Mouse (Mus musculus): ENCODE measurements around the gene Hook2. TPM values are rescaled to one million over a fixed set of nuclear protein-coding genes. Genes with fewer than 3 reads are reported as not detected.

Hook2 gene
- polyA plus RNA-seq, 1 experiment from 2014 or later, result 41.1 TPM

- Histone ChIP-seq H3K36me3 (replicated peaks) (peaks cover 22% of the 10 kb centered on the region), H3K4me3 (no peak overlapping the region), H3K9ac (no peak overlapping the region), H3K27me3 (replicated peaks) (peaks cover 13% of the 10 kb centered on the region), H3K4me2 (no peak overlapping the region), H3K9me3 (no peaks in the 10 kb centered on the region), H3K27ac (no peak overlapping the region), H3K4me1 (peaks cover 74% of the 10 kb centered on the region)
- no peak for ATAC-seq (replicated peaks)
- 31% methylated on average over 7 of the region's 7 CpGs for WGBS
These were observed 15.0 kb upstream of the Hook2 start for GRCm38 (mm10) chr8:84975434-84975833.

- H3K9ac ChIP-seq, result peak overlapping the region; percentile 35; the same call in 1 of the 2 replicates
- H3K4me1 ChIP-seq, result peaks cover 73% of the 10 kb centered on the region
- H3K27ac ChIP-seq, result peak overlapping the region; percentile 22
- 1% methylated on average over 61 of the region's 61 CpGs for WGBS
- peaks cover 22% of the 10 kb centered on the region for H3K36me3 ChIP-seq (replicated peaks)
- peak overlapping the region; percentile 55 for H3K4me3 ChIP-seq
- ATAC-seq (replicated peaks), result peak; percentile 75
- H3K4me2 ChIP-seq, result peak overlapping the region; percentile 100
- H3K27me3 ChIP-seq (replicated peaks), result peaks cover 13% of the 10 kb centered on the region
- H3K9me3 ChIP-seq, result no peaks in the 10 kb centered on the region
These were observed 14.2 kb upstream of the Hook2 start for GRCm38 (mm10) chr8:84976031-84976762.

GRCm38 (mm10) chr8:84976763-84977434 lies 13.5 kb upstream of the Hook2 start:
- Histone ChIP-seq H3K4me3 (peak overlapping the region; percentile 55), H3K4me2 (peak overlapping the region; percentile 100), H3K27me3 (replicated peaks) (peaks cover 13% of the 10 kb centered on the region), H3K9me3 (no peaks in the 10 kb centered on the region), H3K4me1 (peaks cover 67% of the 10 kb centered on the region), H3K36me3 (replicated peaks) (peaks cover 17% of the 10 kb centered on the region), H3K27ac (no peak overlapping the region), H3K9ac (peak overlapping the region; percentile 63)
- 3% methylated on average over 25 of the region's 25 CpGs for WGBS
- ATAC-seq (replicated peaks), result no peak

DNA sequence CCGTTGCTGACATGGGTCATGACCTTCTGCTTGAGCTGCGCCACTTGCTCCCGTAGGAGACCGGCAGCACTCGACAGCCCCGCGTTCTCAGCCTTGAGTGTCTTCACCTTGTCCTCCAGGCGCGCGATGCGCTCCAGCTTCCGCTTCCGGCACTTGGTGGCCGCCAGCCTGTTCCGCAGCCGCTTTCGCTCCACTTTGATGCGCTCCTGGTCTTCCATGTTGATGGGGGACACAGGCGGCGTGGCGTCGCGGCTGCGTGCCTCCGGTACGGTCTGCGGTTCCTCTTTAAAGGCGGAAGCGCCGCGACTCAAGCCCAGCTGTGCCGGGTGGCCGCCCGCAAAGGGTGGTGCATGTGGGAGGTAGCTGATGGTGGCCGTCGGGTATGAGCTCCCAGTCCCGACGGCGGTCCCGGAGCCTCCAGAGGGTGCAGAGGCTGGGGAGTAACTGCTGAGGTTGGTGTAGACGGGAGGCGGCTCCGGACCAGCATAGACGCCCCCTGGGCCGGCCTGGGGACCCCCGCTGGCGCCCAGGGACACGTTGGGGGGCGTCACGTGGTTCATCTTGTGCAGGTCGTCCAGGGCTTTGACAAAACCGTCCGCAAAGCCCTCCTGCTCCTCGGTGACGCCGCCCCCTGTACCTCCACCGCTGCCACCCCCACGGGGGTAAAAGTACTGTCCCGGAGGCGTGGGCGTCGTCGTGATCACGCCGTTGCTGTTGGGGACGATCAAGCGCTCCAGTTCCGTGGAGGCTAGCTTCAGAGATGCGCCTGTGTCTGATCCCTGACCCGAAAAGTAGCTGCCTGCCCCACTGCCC lies 12.8 kb upstream of the Hook2 start:
- peak overlapping the region; percentile 55 for H3K4me3 ChIP-seq
- peak overlapping the region; percentile 63 for H3K9ac ChIP-seq
- ATAC-seq (replicated peaks), result no peak
- H3K4me2 ChIP-seq, result peak overlapping the region; percentile 100
- no peaks in the 10 kb centered on the region for H3K9me3 ChIP-seq
- peaks cover 10% of the 10 kb centered on the region for H3K36me3 ChIP-seq (replicated peaks)
- H3K27ac ChIP-seq, result no peak overlapping the region; the same call in 1 of the 2 replicates
- peaks cover 18% of the 10 kb centered on the region for H3K27me3 ChIP-seq (replicated peaks)
- under 1% methylated on average over 70 of the region's 70 CpGs for WGBS
- H3K4me1 ChIP-seq, result peaks cover 64% of the 10 kb centered on the region

GRCm38 (mm10) chr8:84978248-84978940 lies 12.0 kb upstream of the Hook2 start, which contains the start of gene Junb:
Gene Junb, minus strand, starts transcription at chr8:84978718.
- Histone ChIP-seq H3K36me3 (replicated peaks) (peaks cover 4% of the 10 kb centered on the region; the same call in 1 of the 2 replicates), H3K4me3 (peak within 1 kb of the TSS; percentile 55), H3K4me2 (peak within 1 kb of the TSS; percentile 100), H3K4me1 (peaks cover 64% of the 10 kb centered on the region), H3K27me3 (replicated peaks) (peaks cover 18% of the 10 kb centered on the region), H3K9me3 (no peaks in the 10 kb centered on the region), H3K9ac (peak within 1 kb of the TSS; percentile 63), H3K27ac (peak within 1 kb of the TSS; percentile 64)
- ATAC-seq (replicated peaks), result peak; percentile 41
- under 1% methylated on average over 63 of the region's 63 CpGs for WGBS

GRCm38 (mm10) chr8:84979599-84980421 lies 10.6 kb upstream of the Hook2 start:
- H3K27ac ChIP-seq, result peak overlapping the region; percentile 45

GRCm38 (mm10) chr8:84980622-84981358 lies 9.6 kb upstream of the Hook2 start:
- peak overlapping the region; percentile 30; the same call in 1 of the 2 replicates for H3K9ac ChIP-seq
- peak overlapping the region; percentile 100; the same call in 1 of the 2 replicates for H3K4me2 ChIP-seq
- H3K36me3 ChIP-seq (replicated peaks), result no peaks in the 10 kb centered on the region
- ATAC-seq (replicated peaks), result no peak
- H3K27ac ChIP-seq, result peak overlapping the region; percentile 45
- H3K4me3 ChIP-seq, result no peak overlapping the region
- H3K27me3 ChIP-seq (replicated peaks), result peaks cover 28% of the 10 kb centered on the region
- peaks cover 69% of the 10 kb centered on the region for H3K4me1 ChIP-seq
- no peaks in the 10 kb centered on the region for H3K9me3 ChIP-seq
- WGBS, result 33% methylated on average over 11 of the region's 11 CpGs

More at GRCm38 (mm10) chr8:84979599-84980421, 10.6 kb upstream of the Hook2 start:
- H3K36me3 ChIP-seq (replicated peaks), result no peaks in the 10 kb centered on the region
- H3K9me3 ChIP-seq, result no peaks in the 10 kb centered on the region
- H3K4me2 ChIP-seq, result peak overlapping the region; percentile 100
- 3% methylated on average over 40 of the region's 42 CpGs for WGBS
- peaks cover 28% of the 10 kb centered on the region for H3K27me3 ChIP-seq (replicated peaks)
- H3K4me3 ChIP-seq, result peak overlapping the region; percentile 31
- peak; percentile 34 for ATAC-seq (replicated peaks)
- peaks cover 68% of the 10 kb centered on the region for H3K4me1 ChIP-seq
- H3K9ac ChIP-seq, result peak overlapping the region; percentile 30

DNA sequence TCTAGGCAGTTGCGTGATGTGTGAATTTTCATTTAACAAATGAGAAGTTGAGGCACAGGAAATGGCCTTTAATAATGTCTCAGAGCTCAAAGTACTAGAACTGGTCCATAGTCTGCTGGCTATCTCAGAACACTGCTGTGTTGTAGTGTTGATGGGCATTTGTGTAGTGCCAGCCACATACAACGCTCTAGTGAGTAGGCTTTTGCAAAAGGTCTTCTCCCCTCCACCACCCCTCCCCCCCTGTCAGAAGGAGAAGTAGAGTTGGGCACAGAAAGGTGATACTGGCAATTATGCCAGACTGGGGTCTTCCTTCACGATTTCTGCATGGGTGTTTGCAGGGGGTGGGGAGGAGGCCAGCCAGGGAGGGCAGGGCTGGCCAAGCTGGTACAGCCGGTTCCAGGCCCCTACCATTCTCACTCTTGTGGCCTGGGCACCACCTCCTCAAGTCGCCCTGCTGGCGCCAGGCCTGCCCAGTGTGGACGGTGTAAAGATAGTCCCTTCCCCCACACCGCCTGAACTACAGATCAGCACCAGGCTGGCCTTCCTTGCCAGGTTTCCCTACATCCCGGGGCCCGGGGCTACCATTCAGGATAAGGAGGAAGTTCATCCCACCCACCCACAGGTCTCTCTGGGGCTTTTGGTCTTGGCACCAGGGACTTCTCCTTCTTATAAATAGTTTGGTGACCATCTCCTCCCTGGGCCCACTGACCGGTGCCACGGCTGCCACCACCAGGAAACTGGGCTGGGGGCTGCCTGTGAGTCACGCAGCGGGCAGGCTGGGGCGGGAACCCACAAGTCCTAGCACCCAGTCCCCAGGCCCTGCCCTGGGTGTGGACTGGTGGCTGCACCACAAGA lies 8.5 kb upstream of the Hook2 start:
- 87% methylated on average over 15 of the region's 15 CpGs for WGBS
- H3K27ac ChIP-seq, result no peak overlapping the region

DNA sequence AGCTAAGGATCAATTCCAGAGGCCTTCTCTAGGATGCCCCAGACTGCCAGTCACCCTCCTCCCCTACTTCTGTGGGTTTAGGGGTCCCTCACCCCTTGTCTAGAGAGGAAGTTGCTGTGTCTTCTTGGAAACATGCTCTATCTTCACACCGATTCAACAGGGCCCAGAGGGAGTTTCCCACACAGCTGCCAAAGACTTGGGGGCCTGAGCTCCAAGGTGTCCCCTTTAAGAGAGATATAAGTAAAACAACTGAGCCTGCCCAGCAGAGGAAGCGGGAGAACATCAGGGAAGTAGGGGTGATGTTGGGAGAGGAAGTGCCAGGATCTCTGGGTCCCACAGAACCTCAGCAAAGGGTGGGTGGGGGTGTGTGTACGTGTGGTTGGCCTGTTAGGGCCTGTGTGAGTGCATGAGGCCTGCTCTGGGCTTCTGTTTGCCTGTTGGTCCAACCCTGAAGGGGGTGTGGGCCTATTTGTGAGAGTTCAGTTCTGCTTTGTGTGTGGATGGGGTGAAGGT lies 7.8 kb upstream of the Hook2 start:
- Histone ChIP-seq H3K4me2 (no peak overlapping the region), H3K27me3 (replicated peaks) (peaks cover 29% of the 10 kb centered on the region), H3K9me3 (no peaks in the 10 kb centered on the region), H3K36me3 (replicated peaks) (no peaks in the 10 kb centered on the region), H3K4me1 (peaks cover 60% of the 10 kb centered on the region), H3K27ac (no peak overlapping the region), H3K9ac (no peak overlapping the region), H3K4me3 (no peak overlapping the region)
- 71% methylated on average over 3 of the region's 3 CpGs for WGBS
- no peak for ATAC-seq (replicated peaks)

More for the DNA sequence above, 8.5 kb upstream of the Hook2 start:
- no peak for ATAC-seq (replicated peaks)
- no peaks in the 10 kb centered on the region for H3K9me3 ChIP-seq
- no peaks in the 10 kb centered on the region for H3K36me3 ChIP-seq (replicated peaks)
- H3K4me3 ChIP-seq, result no peak overlapping the region
- H3K9ac ChIP-seq, result no peak overlapping the region
- H3K27me3 ChIP-seq (replicated peaks), result peaks cover 29% of the 10 kb centered on the region
- H3K4me1 ChIP-seq, result peaks cover 67% of the 10 kb centered on the region
- no peak overlapping the region for H3K4me2 ChIP-seq
